Mouse (Mus musculus) MEL (cell line): ENCODE data around the gene Lhfpl5. TPM values are rescaled to one million over a fixed set of nuclear protein-coding genes. Genes with fewer than 3 reads are reported as not detected.

Experiments used
- DNase-seq: peaks from one replicate; pipeline ENCODE4 v3.0.0; 2011; ENCODE audit warnings: low read depth, low spot score
- H3K27ac ChIP-seq: 2 replicates; pipeline ENCODE4 v1.5.1; 2012; ENCODE audit warnings: low read depth, mild to moderate bottlenecking, control low read depth, low read length, moderate library complexity; ENCODE audit not compliant: control insufficient read depth
- H3K27me3 ChIP-seq, 2 experiments: fragments of 150-350 bp in 1 of 2; sonication (generic) in 1 of 2; 2 replicates each; pipeline ENCODE4 v1.6.1; 2012; ENCODE audit warnings: low read length in 2 of 2, mild to moderate bottlenecking in 2 of 2, improper control_type of control experiment in 1 of 2, moderate library complexity in 1 of 2; ENCODE audit not compliant: insufficient read depth in 2 of 2, control insufficient read depth in 1 of 2
- H3K36me3 ChIP-seq, 2 experiments: 2 replicates each; pipeline ENCODE4 v1.6.1; 2012 to 2014; ENCODE audit warnings: low read length in 2 of 2, improper control_type of control experiment in 1 of 2, inconsistent platforms in 1 of 2, mild to moderate bottlenecking in 1 of 2; ENCODE audit not compliant: insufficient read depth in 2 of 2, control insufficient read depth in 1 of 2
- H3K4me1 ChIP-seq, 2 experiments: fragments of 150-350 bp in 1 of 2; sonication (generic) in 1 of 2; 2 replicates each; pipeline ENCODE4 v1.6.1; 2012; ENCODE audit warnings: low read length in 2 of 2, improper control_type of control experiment in 1 of 2, mild to moderate bottlenecking in 1 of 2; ENCODE audit not compliant: insufficient read depth in 2 of 2, control insufficient read depth in 1 of 2
- H3K4me3 ChIP-seq, 2 experiments: fragments of 150-350 bp in 1 of 2; sonication (generic) in 1 of 2; 2 replicates each; pipeline ENCODE4 v1.5.1; 2012; ENCODE audit warnings: low read depth in 2 of 2, low read length in 2 of 2, mild to moderate bottlenecking in 2 of 2, moderate library complexity in 2 of 2, control low read depth in 1 of 2, improper control_type of control experiment in 1 of 2; ENCODE audit not compliant: control insufficient read depth in 1 of 2, insufficient read depth in 1 of 2
- H3K79me2 ChIP-seq: 2 replicates; pipeline ENCODE4 v1.6.1; 2012; ENCODE audit warnings: mild to moderate bottlenecking, low read length, moderate library complexity; ENCODE audit not compliant: control insufficient read depth, poor library complexity, insufficient read depth
- H3K9ac ChIP-seq: 2 replicates; pipeline ENCODE4 v1.6.1; 2012; ENCODE audit warnings: low read depth, mild to moderate bottlenecking, control low read depth, low read length, moderate library complexity; ENCODE audit not compliant: control insufficient read depth, poor library complexity, severe bottlenecking
- H3K9me3 ChIP-seq: fragments of 150-350 bp; sonication (generic); replicated peaks from 2 replicates; pipeline ENCODE4 v1.6.1; 2012; ENCODE audit warnings: mild to moderate bottlenecking, low read length, improper control_type of control experiment, moderate library complexity; ENCODE audit not compliant: insufficient read depth
- BHLHE40 ChIP-seq: IDR thresholded peaks from 2 replicates; pipeline ENCODE4 v1.6.1; 2012; ENCODE audit warnings: low read depth, mild to moderate bottlenecking, inconsistent platforms, low read length, improper control_type of control experiment, borderline replicate concordance
- CHD1 ChIP-seq: IDR thresholded peaks from 2 replicates; pipeline ENCODE4 v1.6.1; 2012; ENCODE audit warnings: low read depth, mild to moderate bottlenecking, inconsistent platforms, low read length, improper control_type of control experiment
- CTCF ChIP-seq, 3 experiments: IDR thresholded peaks in 2 of 3; conservative IDR thresholded peaks in 1 of 3; 2 replicates each; pipeline ENCODE4 v1.5.1; 2011 to 2012; ENCODE audit warnings: low read length in 3 of 3, low read depth in 2 of 3, mild to moderate bottlenecking in 2 of 3, improper control_type of control experiment in 1 of 3, inconsistent platforms in 1 of 3, mixed read lengths in 1 of 3, moderate library complexity in 1 of 3; ENCODE audit not compliant: control insufficient read depth in 1 of 3, insufficient read depth in 1 of 3, poor library complexity in 1 of 3, severe bottlenecking in 1 of 3
- ELF1 ChIP-seq: IDR thresholded peaks from 2 replicates; pipeline ENCODE4 v1.6.1; 2014; ENCODE audit warnings: low read depth, mild to moderate bottlenecking, inconsistent platforms, low read length, improper control_type of control experiment, moderate library complexity
- EP300 ChIP-seq, 2 experiments: IDR thresholded peaks; 2 replicates each; pipeline ENCODE4 v1.6.1; 2011; ENCODE audit warnings: improper control_type of control experiment in 2 of 2, low read length in 2 of 2, low read depth in 1 of 2, mild to moderate bottlenecking in 1 of 2
- GATA1 ChIP-seq: IDR thresholded peaks from 2 replicates; pipeline ENCODE4 v1.6.1; 2011; ENCODE audit warnings: low read depth, low read length, improper control_type of control experiment
- KAT2A ChIP-seq: conservative IDR thresholded peaks from 2 replicates; pipeline ENCODE4 v1.6.1; 2012; ENCODE audit warnings: low read depth, low read length, improper control_type of control experiment, inconsistent platforms
- MAZ ChIP-seq: IDR thresholded peaks from 2 replicates; pipeline ENCODE4 v1.6.1; 2012; ENCODE audit warnings: low read depth, mild to moderate bottlenecking, inconsistent platforms, low read length, improper control_type of control experiment
- MEF2A ChIP-seq: IDR thresholded peaks from 2 replicates; pipeline ENCODE4 v1.6.1; 2014; ENCODE audit warnings: low read depth, mild to moderate bottlenecking, inconsistent platforms, low read length, improper control_type of control experiment; ENCODE audit not compliant: poor library complexity, insufficient replicate concordance, severe bottlenecking; ENCODE audit errors: extremely low read depth
- MXI1 ChIP-seq: IDR thresholded peaks from 2 replicates; pipeline ENCODE4 v1.6.1; 2011; ENCODE audit warnings: mild to moderate bottlenecking, low read depth, low read length, improper control_type of control experiment
- MYB ChIP-seq: IDR thresholded peaks from 2 replicates; pipeline ENCODE4 v1.6.1; 2011; ENCODE audit warnings: mild to moderate bottlenecking, low read depth, low read length, improper control_type of control experiment
- MYC ChIP-seq: IDR thresholded peaks from 2 replicates; pipeline ENCODE4 v1.6.1; 2011; ENCODE audit warnings: low read depth, mild to moderate bottlenecking, low read length, improper control_type of control experiment, moderate library complexity
- NELFE ChIP-seq: IDR thresholded peaks from 2 replicates; pipeline ENCODE4 v1.6.1; 2011; ENCODE audit warnings: low read depth, low read length, improper control_type of control experiment
- NRF1 ChIP-seq: IDR thresholded peaks from 2 replicates; pipeline ENCODE4 v1.6.1; 2014; ENCODE audit warnings: low read depth, mild to moderate bottlenecking, inconsistent platforms, low read length, improper control_type of control experiment, moderate library complexity; ENCODE audit not compliant: poor library complexity, insufficient read depth, severe bottlenecking
- POLR2AphosphoS2 ChIP-seq: IDR thresholded peaks from 2 replicates; pipeline ENCODE4 v1.6.1; 2011; ENCODE audit warnings: low read length, improper control_type of control experiment
- POLR2AphosphoS5 ChIP-seq: IDR thresholded peaks from 2 replicates; pipeline ENCODE4 v1.6.1; 2012; ENCODE audit warnings: low read depth, borderline replicate concordance, mild to moderate bottlenecking, inconsistent platforms, low read length, moderate library complexity, mixed read lengths
- SMC3 ChIP-seq: IDR thresholded peaks from 2 replicates; pipeline ENCODE4 v1.6.1; 2011; ENCODE audit warnings: low read depth, low read length, improper control_type of control experiment
- USF1 ChIP-seq: IDR thresholded peaks from 2 replicates; pipeline ENCODE4 v1.6.1; 2014; ENCODE audit warnings: low read depth, mild to moderate bottlenecking, inconsistent platforms, low read length, improper control_type of control experiment, moderate library complexity
- USF2 ChIP-seq, 2 experiments: IDR thresholded peaks; 2 replicates each; pipeline ENCODE4 v1.6.1; 2011 to 2012; ENCODE audit warnings: improper control_type of control experiment in 2 of 2, low read length in 2 of 2, borderline replicate concordance in 1 of 2, inconsistent platforms in 1 of 2, low read depth in 1 of 2, mild to moderate bottlenecking in 1 of 2; ENCODE audit not compliant: insufficient read depth in 1 of 2
- ZC3H11A ChIP-seq: IDR thresholded peaks from 2 replicates; pipeline ENCODE4 v1.6.1; 2012; ENCODE audit warnings: low read depth, mild to moderate bottlenecking, inconsistent platforms, low read length, improper control_type of control experiment
- ZMIZ1 ChIP-seq: IDR thresholded peaks from 2 replicates; pipeline ENCODE4 v1.6.1; 2012; ENCODE audit warnings: low read depth, mild to moderate bottlenecking, inconsistent platforms, low read length, improper control_type of control experiment, moderate library complexity
- polyA plus RNA-seq, 2 experiments: library from polyadenylated mRNA; stranded (reverse) in 1 of 2; unstranded in 1 of 2; fragments of >175 nt in 1 of 2; fragments of >200 nt in 1 of 2; gene quantifications; 2 replicates each; pipeline versions ENCODE4 v1.2.1 to v1.2.4; 2012; ENCODE audit warnings: low replicate concordance in 2 of 2, low read depth in 1 of 2; ENCODE audit not compliant: insufficient read length in 2 of 2, insufficient read depth in 1 of 2, missing spikeins in 1 of 2
- total RNA-seq: library from RNA; depleted of rRNA; stranded (reverse); fragments of 300-350 nt; gene quantifications from 2 replicates; pipeline ENCODE4 v1.2.3, GENCODE M21; 2012

Gene Lhfpl5
- total and polyA plus RNA-seq, 3 experiments: 0.19 TPM; not detected in 2

- TF ChIP-seq MAZ (no peak), NRF1 (no peak), SMC3 (no peak)
Measured at GRCm38 (mm10) chr17:28556635-28557396, 18.6 kb upstream of the Lhfpl5 start (continued).

- H3K27ac ChIP-seq: no peak overlapping the region
- no peak overlapping the region for H3K4me3 ChIP-seq
- H3K27me3 ChIP-seq: no peaks in the 10 kb centered on the region; a peak in 3 of 4 replicates
- no peak for TF ChIP-seq ELF1
- no peak for TF ChIP-seq USF2 (IDR thresholded peaks at IDR 0.05; ENCODE audit: borderline replicate concordance in 1 of 2, insufficient read depth in 1 of 2, low read depth in 1 of 2, low read length in 2 of 2)
- TF ChIP-seq ZC3H11A: no peak
- no peak for TF ChIP-seq NELFE
- no peak for TF ChIP-seq KAT2A
- no peak for TF ChIP-seq USF1
- no peak for TF ChIP-seq MYB
- TF ChIP-seq EP300 (IDR thresholded peaks at IDR 0.05; ENCODE audit: low read depth in 1 of 2, low read length in 2 of 2): no peak
- TF ChIP-seq CTCF (IDR thresholded peaks at IDR 0.05 in 2 of 3, conservative IDR thresholded peaks at IDR 0.05 in 1 of 3; ENCODE audit: control insufficient read depth in 1 of 3, insufficient read depth in 1 of 3, low read depth in 2 of 3, low read length in 3 of 3, poor library complexity in 1 of 3, severe bottlenecking in 1 of 3): no peak
- DNase-seq: no peak
- no peaks in the 10 kb centered on the region for H3K9me3 ChIP-seq
- H3K36me3 ChIP-seq: no peaks in the 10 kb centered on the region; a peak in 1 of 4 replicates
- H3K4me1 ChIP-seq: peaks cover 0 to 4% of the 10 kb centered on the region in 2 experiments; a peak in 2 of 4 replicates
- H3K79me2 ChIP-seq: no peaks in the 10 kb centered on the region
- H3K9ac ChIP-seq: no peak overlapping the region
Measured at GRCm38 (mm10) chr17:28557772-28558171, 17.7 kb upstream of the Lhfpl5 start.

GRCm38 (mm10) chr17:28560598-28560997 is 14.8 kb upstream of the Lhfpl5 start, which contains the start of gene Clps:
TSS of gene Clps (minus strand) at chr17:28560766.
- no peak within 1 kb of the TSS for H3K9ac ChIP-seq
- TF ChIP-seq MXI1 (no peak), CTCF (IDR thresholded peaks at IDR 0.05 in 2 of 3, conservative IDR thresholded peaks at IDR 0.05 in 1 of 3; ENCODE audit: control insufficient read depth in 1 of 3, insufficient read depth in 1 of 3, low read depth in 2 of 3, low read length in 3 of 3, poor library complexity in 1 of 3, severe bottlenecking in 1 of 3) (no peak), MEF2A (no peak), BHLHE40 (no peak), POLR2AphosphoS2 (no peak), ELF1 (no peak), POLR2AphosphoS5 (no peak), GATA1 (no peak), ZMIZ1 (no peak), MYC (no peak), NRF1 (no peak), CHD1 (no peak)
- H3K36me3 ChIP-seq: no peaks in the 10 kb centered on the region
- no peaks in the 10 kb centered on the region for H3K9me3 ChIP-seq
- peaks cover 0 to 4% of the 10 kb centered on the region in 2 experiments; a peak in 2 of 4 replicates for H3K4me1 ChIP-seq
- DNase-seq: no peak
- H3K79me2 ChIP-seq: no peaks in the 10 kb centered on the region
- H3K27ac ChIP-seq: no peak within 1 kb of the TSS
- H3K4me3 ChIP-seq: no peak within 1 kb of the TSS
- H3K27me3 ChIP-seq: peaks cover 0 to 4% of the 10 kb centered on the region in 2 experiments
